Mouse (Mus musculus) limb, embryonic 13.5 days (tissue): ENCODE results near the gene Ccs. TPM values are rescaled to one million over a fixed set of nuclear protein-coding genes. Genes with fewer than 3 reads are reported as not detected.

ENCODE experiments used
- ATAC-seq: fragments of 200-750 bp; cut with Nextera tagmentation; 2 replicates; pipeline ENCODE4 v1.8.0; 2017; ENCODE audit warnings: low read depth, moderate number of reproducible peaks, moderate TSS enrichment; ENCODE audit not compliant: low FRiP score
- H3K27ac ChIP-seq: fragments of 300-500 bp; sonication (generic); 2 replicates; pipeline ENCODE4 v1.5.1; 2015; ENCODE audit warnings: inconsistent platforms, mild to moderate bottlenecking, moderate library complexity
- H3K27me3 ChIP-seq: fragments of 300-500 bp; sonication (generic); 2 replicates; pipeline ENCODE4 v1.6.1; 2015; ENCODE audit warnings: mild to moderate bottlenecking, inconsistent platforms
- H3K36me3 ChIP-seq: fragments of 300-500 bp; sonication (generic); 2 replicates; pipeline ENCODE4 v1.6.1; 2015; ENCODE audit warnings: inconsistent platforms, mild to moderate bottlenecking, moderate library complexity
- H3K4me1 ChIP-seq: fragments of 300-500 bp; sonication (generic); 2 replicates; pipeline ENCODE4 v1.6.1; 2015; ENCODE audit warnings: inconsistent platforms
- H3K4me2 ChIP-seq: fragments of 300-500 bp; sonication (generic); replicated peaks from 2 replicates; pipeline ENCODE4 v1.6.1; 2015; ENCODE audit warnings: inconsistent platforms, mild to moderate bottlenecking, moderate library complexity
- H3K4me3 ChIP-seq: fragments of 300-500 bp; sonication (generic); 2 replicates; pipeline ENCODE4 v1.5.1; 2015; ENCODE audit warnings: moderate library complexity, mild to moderate bottlenecking, inconsistent platforms
- H3K9ac ChIP-seq: fragments of 300-500 bp; sonication (generic); 2 replicates; pipeline ENCODE4 v1.6.1; 2015; ENCODE audit warnings: mild to moderate bottlenecking, inconsistent platforms
- H3K9me3 ChIP-seq: fragments of 300-500 bp; sonication (generic); 2 replicates; pipeline ENCODE4 v1.6.1; 2016; ENCODE audit warnings: inconsistent platforms
- WGBS: fragments of 180-500 bp; shearing (Covaris S2); methylation state at CpG from one replicate; pipeline ENCODE4 v1.1.7; 2015; 5-methylcytosine and 5-hydroxymethylcytosine counted together
- polyA plus RNA-seq: library from polyadenylated mRNA; unstranded; fragments of >200 nt; fragmentation: Nextera tagmentation; extraction: Ambion mirVana; gene quantifications from 2 replicates; pipeline ENCODE4 v1.2.1, GENCODE M21; 2015

The Ccs gene
- polyA plus RNA-seq, 1 experiment from 2014 or later: 64.4 TPM

GRCm38 (mm10) chr19:4855470-4855820, 16.3 kb upstream of the Ccs start:
- Histone ChIP-seq H3K27ac (no peak overlapping the region), H3K4me3 (peak overlapping the region; percentile 63), H3K9ac (peak overlapping the region; percentile 77), H3K27me3 (no peaks in the 10 kb centered on the region), H3K9me3 (no peaks in the 10 kb centered on the region), H3K4me2 (peak overlapping the region; percentile 98), H3K36me3 (peaks cover 6% of the 10 kb centered on the region), H3K4me1 (peaks cover 7% of the 10 kb centered on the region; the same call in 1 of the 2 replicates)
- 3% methylated on average over 14 of the region's 14 CpGs for WGBS
- ATAC-seq: peak; percentile 32; the same call in 1 of the 2 replicates

GRCm38 (mm10) chr19:4854552-4855469, 15.7 kb upstream of the Ccs start, which contains the start of gene Ctsf:
Gene Ctsf (plus strand): TSS chr19:4855130.
- peak within 1 kb of the TSS; percentile 98 for H3K4me2 ChIP-seq
- H3K36me3 ChIP-seq: no peaks in the 10 kb centered on the region; the same call in 1 of the 2 replicates
- H3K9ac ChIP-seq: peak within 1 kb of the TSS; percentile 77
- H3K27me3 ChIP-seq: no peaks in the 10 kb centered on the region
- no peaks in the 10 kb centered on the region for H3K9me3 ChIP-seq
- H3K4me3 ChIP-seq: peak within 1 kb of the TSS; percentile 63
- H3K4me1 ChIP-seq: peaks cover 7% of the 10 kb centered on the region; the same call in 1 of the 2 replicates
- H3K27ac ChIP-seq: no peak within 1 kb of the TSS
- ATAC-seq: peak; percentile 84
- WGBS: 4% methylated on average over 45 of the region's 45 CpGs

- no peak overlapping the region for H3K4me3 ChIP-seq
- H3K4me1 ChIP-seq: peaks cover under 1% of the 10 kb centered on the region; the same call in 1 of the 2 replicates
- 50% methylated on average over 5 of the region's 5 CpGs for WGBS
- no peaks in the 10 kb centered on the region for H3K36me3 ChIP-seq
- no peak overlapping the region for H3K27ac ChIP-seq
- H3K9me3 ChIP-seq: no peaks in the 10 kb centered on the region
- no peak overlapping the region for H3K9ac ChIP-seq
- no peak overlapping the region for H3K4me2 ChIP-seq
- H3K27me3 ChIP-seq: peaks cover 3% of the 10 kb centered on the region; the same call in 1 of the 2 replicates
- no peak for ATAC-seq
Measured at GRCm38 (mm10) chr19:4850281-4850680, 11.1 kb upstream of the Ccs start.

- H3K4me3 ChIP-seq: no peak overlapping the region
- no peaks in the 10 kb centered on the region for H3K9me3 ChIP-seq
- H3K4me2 ChIP-seq: no peak overlapping the region
- ATAC-seq: no peak
- 49% methylated on average over 4 of the region's 4 CpGs for WGBS
- peaks cover 3% of the 10 kb centered on the region; the same call in 1 of the 2 replicates for H3K27me3 ChIP-seq
- H3K9ac ChIP-seq: no peak overlapping the region
- H3K27ac ChIP-seq: no peak overlapping the region
- H3K4me1 ChIP-seq: no peaks in the 10 kb centered on the region
- no peaks in the 10 kb centered on the region for H3K36me3 ChIP-seq
Measured at GRCm38 (mm10) chr19:4849800-4850199, 10.7 kb upstream of the Ccs start.

GRCm38 (mm10) chr19:4847490-4847889, 8.4 kb upstream of the Ccs start:
- no peaks in the 10 kb centered on the region for H3K9me3 ChIP-seq
- ATAC-seq: no peak
- H3K4me3 ChIP-seq: no peak overlapping the region
- H3K4me2 ChIP-seq: no peak overlapping the region
- WGBS: 35% methylated on average over 7 of the region's 7 CpGs
- peaks cover 7% of the 10 kb centered on the region for H3K27me3 ChIP-seq
- no peak overlapping the region for H3K9ac ChIP-seq
- H3K27ac ChIP-seq: no peak overlapping the region
- H3K36me3 ChIP-seq: no peaks in the 10 kb centered on the region
- no peaks in the 10 kb centered on the region for H3K4me1 ChIP-seq

- Histone ChIP-seq H3K4me1 (no peaks in the 10 kb centered on the region), H3K9me3 (no peaks in the 10 kb centered on the region), H3K9ac (no peak overlapping the region), H3K4me3 (no peak overlapping the region), H3K27me3 (peaks cover 24% of the 10 kb centered on the region), H3K27ac (no peak overlapping the region), H3K4me2 (no peak overlapping the region), H3K36me3 (no peaks in the 10 kb centered on the region)
- no peak for ATAC-seq
- WGBS: 66% methylated on average over 2 of the region's 2 CpGs
Measured at GRCm38 (mm10) chr19:4845846-4846245, 6.7 kb upstream of the Ccs start.

GRCm38 (mm10) chr19:4842611-4843010, 3.5 kb upstream of the Ccs start:
- WGBS: 69% methylated on average over 2 of the region's 2 CpGs

GRCm38 (mm10) chr19:4840848-4841247, 1.7 kb upstream of the Ccs start:
- Histone ChIP-seq H3K4me2 (no peak overlapping the region), H3K27me3 (peaks cover 35% of the 10 kb centered on the region), H3K9me3 (no peaks in the 10 kb centered on the region), H3K36me3 (no peaks in the 10 kb centered on the region; the same call in 1 of the 2 replicates), H3K27ac (no peak overlapping the region), H3K9ac (no peak overlapping the region), H3K4me1 (peaks cover 19% of the 10 kb centered on the region), H3K4me3 (no peak overlapping the region)
- no peak for ATAC-seq
- 82% methylated on average over 9 of the region's 9 CpGs for WGBS

More at GRCm38 (mm10) chr19:4842611-4843010, 3.5 kb upstream of the Ccs start:
- Histone ChIP-seq H3K27me3 (peaks cover 38% of the 10 kb centered on the region), H3K9ac (no peak overlapping the region), H3K4me3 (no peak overlapping the region), H3K4me1 (peaks cover 18% of the 10 kb centered on the region), H3K4me2 (no peak overlapping the region), H3K36me3 (no peaks in the 10 kb centered on the region; the same call in 1 of the 2 replicates), H3K9me3 (no peaks in the 10 kb centered on the region), H3K27ac (no peak overlapping the region)
- ATAC-seq: no peak

GRCm38 (mm10) chr19:4838526-4839140, 499 bp downstream of the Ccs start:
- H3K4me3 ChIP-seq: peak overlapping the region; percentile 54
- no peaks in the 10 kb centered on the region; the same call in 1 of the 2 replicates for H3K36me3 ChIP-seq
- ATAC-seq: no peak; the same call in 1 of the 2 replicates
- peak overlapping the region; percentile 74 for H3K9ac ChIP-seq
- peak overlapping the region; percentile 96 for H3K4me2 ChIP-seq
- H3K9me3 ChIP-seq: no peaks in the 10 kb centered on the region
- H3K27me3 ChIP-seq: peaks cover 35% of the 10 kb centered on the region
- no peak overlapping the region for H3K27ac ChIP-seq
- H3K4me1 ChIP-seq: peaks cover 19% of the 10 kb centered on the region
- WGBS: 32% methylated on average over 10 of the region's 10 CpGs

GRCm38 (mm10) chr19:4837049-4837448, 2.1 kb downstream of the Ccs start:
- Histone ChIP-seq H3K36me3 (peaks cover 16% of the 10 kb centered on the region), H3K9ac (no peak overlapping the region), H3K4me3 (no peak overlapping the region), H3K4me1 (peaks cover 19% of the 10 kb centered on the region), H3K4me2 (no peak overlapping the region), H3K27me3 (peaks cover 26% of the 10 kb centered on the region), H3K27ac (no peak overlapping the region), H3K9me3 (no peaks in the 10 kb centered on the region)
- WGBS: 91% methylated on average over 6 of the region's 6 CpGs
- ATAC-seq: no peak

GRCm38 (mm10) chr19:4836096-4836495, 3.0 kb downstream of the Ccs start:
- peaks cover 17% of the 10 kb centered on the region for H3K27me3 ChIP-seq
- H3K4me3 ChIP-seq: no peak overlapping the region
- H3K27ac ChIP-seq: no peak overlapping the region
- 78% methylated on average over 2 of the region's 2 CpGs for WGBS
- no peak overlapping the region for H3K4me2 ChIP-seq
- H3K9me3 ChIP-seq: no peaks in the 10 kb centered on the region
- H3K36me3 ChIP-seq: peaks cover 22% of the 10 kb centered on the region
- no peak overlapping the region for H3K9ac ChIP-seq
- no peak for ATAC-seq
- peaks cover 19% of the 10 kb centered on the region for H3K4me1 ChIP-seq

GRCm38 (mm10) chr19:4833977-4834376, 5.2 kb downstream of the Ccs start:
- Histone ChIP-seq H3K27me3 (no peaks in the 10 kb centered on the region), H3K9me3 (no peaks in the 10 kb centered on the region), H3K27ac (no peak overlapping the region), H3K9ac (no peak overlapping the region), H3K4me3 (no peak overlapping the region), H3K36me3 (peaks cover 41% of the 10 kb centered on the region), H3K4me2 (no peak overlapping the region), H3K4me1 (peaks cover 14% of the 10 kb centered on the region)
- ATAC-seq: no peak
- WGBS: 83% methylated on average over 8 of the region's 8 CpGs
